Mouse (Mus musculus) forebrain, embryonic 16.5 days (tissue): ENCODE results near the gene 1700016K19Rik. TPM values are rescaled to one million over a fixed set of nuclear protein-coding genes. Genes with fewer than 3 reads are reported as not detected.

Source experiments
- ATAC-seq: fragments of 200-750 bp; cut with Nextera tagmentation; 2 replicates; pipeline ENCODE4 v1.8.0; 2017; ENCODE audit warnings: mild to moderate bottlenecking, moderate library complexity
- H3K27ac ChIP-seq: fragments of 300-500 bp; sonication (generic); 2 replicates; pipeline ENCODE4 v1.5.1; 2014; ENCODE audit warnings: low read length, control low read depth
- H3K27me3 ChIP-seq: fragments of 300-500 bp; sonication (generic); replicated peaks from 2 replicates; pipeline ENCODE4 v1.6.1; 2014; ENCODE audit warnings: low read length; ENCODE audit not compliant: control insufficient read depth, insufficient read depth
- H3K36me3 ChIP-seq: fragments of 300-500 bp; sonication (generic); 2 replicates; pipeline ENCODE4 v1.6.1; 2014; ENCODE audit not compliant: control insufficient read depth, insufficient read depth
- H3K4me1 ChIP-seq: fragments of 300-500 bp; sonication (generic); replicated peaks from 2 replicates; pipeline ENCODE4 v1.6.1; 2014; ENCODE audit warnings: low read length; ENCODE audit not compliant: control insufficient read depth, insufficient read depth
- H3K4me2 ChIP-seq: fragments of 300-500 bp; sonication (generic); 2 replicates; pipeline ENCODE4 v1.6.1; 2014; ENCODE audit warnings: mild to moderate bottlenecking, low read length, control low read depth
- H3K4me3 ChIP-seq: fragments of 300-500 bp; sonication (generic); replicated peaks from 2 replicates; pipeline ENCODE4 v1.5.1; 2014; ENCODE audit warnings: mild to moderate bottlenecking, low read length, control low read depth
- H3K9ac ChIP-seq: fragments of 300-500 bp; sonication (generic); replicated peaks from 2 replicates; pipeline ENCODE4 v1.6.1; 2014; ENCODE audit warnings: low read depth, low read length, control low read depth
- H3K9me3 ChIP-seq: fragments of 300-500 bp; sonication (generic); 2 replicates; pipeline ENCODE4 v1.6.1; 2016; ENCODE audit warnings: low read length; ENCODE audit not compliant: control insufficient read depth
- WGBS: fragments of 180-500 bp; shearing (Covaris S2); extraction: QIAGEN DNeasy Blood & Tissue Kit; methylation state at CpG from one replicate; pipeline ENCODE4 v1.1.7; 2014; 5-methylcytosine and 5-hydroxymethylcytosine counted together
- polyA plus RNA-seq: library from polyadenylated mRNA; unstranded; fragments of >200 nt; fragmentation: Nextera tagmentation; extraction: Ambion mirVana; gene quantifications from 2 replicates; pipeline ENCODE4 v1.2.1, GENCODE M21; 2015

1700016K19Rik gene
- 2.7 and 4.1 TPM in 2 replicates for polyA plus RNA-seq

- WGBS: 10% methylated on average over 36 of the region's 36 CpGs
- Histone ChIP-seq H3K27me3 (0 out of 2 replicates have a peak, but pooled peaks cover 3% of the 10 kb centered on the region), H3K27ac (no peak within 1 kb of the TSS), H3K4me3 (peak within 1 kb of the TSS; percentile 54), H3K4me2 (peak within 1 kb of the TSS; percentile 82), H3K36me3 (no peaks in the 10 kb centered on the region), H3K4me1 (no peaks in the 10 kb centered on the region), H3K9ac (peak within 1 kb of the TSS; percentile 47), H3K9me3 (no peaks in the 10 kb centered on the region)
- peak; percentile 84 for ATAC-seq
These were observed at the start of gene 1700016K19Rik for GRCm38 (mm10) chr11:75999440-76000155. Gene 1700016K19Rik, plus strand, starts transcription at chr11:75999912.

DNA sequence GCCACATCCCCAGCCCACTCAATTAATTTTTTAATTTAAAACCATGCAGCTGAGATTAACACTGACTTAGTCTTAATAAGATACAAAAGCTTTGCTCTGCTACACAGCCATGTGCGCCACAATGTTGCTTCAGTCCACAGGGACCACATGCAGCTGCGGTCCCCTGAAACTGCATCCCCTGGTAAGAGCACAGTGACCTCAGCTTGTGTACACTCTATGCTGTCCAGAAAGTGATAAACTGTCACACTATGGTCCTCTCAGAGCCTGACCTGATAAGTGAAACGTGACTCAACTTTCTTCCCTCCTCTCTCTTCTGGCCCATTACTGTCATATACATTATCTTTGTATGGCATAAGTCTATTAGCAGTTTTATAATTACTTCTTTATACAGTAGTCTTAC is 49.3 kb upstream of the 1700016K19Rik start:
- WGBS: 89% methylated on average over 3 of the region's 3 CpGs
- Histone ChIP-seq H3K9ac (no peak overlapping the region), H3K27ac (no peak overlapping the region), H3K4me3 (no peak overlapping the region), H3K4me2 (no peak overlapping the region), H3K9me3 (no peaks in the 10 kb centered on the region), H3K27me3 (no peaks in the 10 kb centered on the region), H3K36me3 (no peaks in the 10 kb centered on the region), H3K4me1 (peaks cover 5% of the 10 kb centered on the region)
- no peak for ATAC-seq

DNA sequence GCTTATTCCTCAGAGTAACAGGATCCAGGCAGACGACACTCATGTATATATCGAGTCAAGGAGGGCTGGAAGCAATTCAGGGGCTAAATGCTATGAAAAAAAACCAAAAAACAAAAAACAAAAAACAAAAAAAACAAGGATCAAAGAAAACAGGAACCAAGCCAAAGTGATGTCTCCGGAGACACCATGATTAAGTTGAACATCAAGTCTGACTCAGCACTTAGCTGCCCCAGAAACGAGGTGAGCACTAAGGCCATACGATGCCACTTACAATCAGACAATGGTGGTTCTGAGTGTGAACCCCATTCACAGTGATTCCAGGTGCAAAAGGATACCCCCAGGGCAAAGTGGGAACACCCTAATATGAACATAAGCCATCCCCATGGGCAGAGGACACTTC is 47.8 kb upstream of the 1700016K19Rik start:
- H3K4me3 ChIP-seq: no peak overlapping the region
- no peaks in the 10 kb centered on the region for H3K9me3 ChIP-seq
- H3K36me3 ChIP-seq: no peaks in the 10 kb centered on the region
- H3K4me2 ChIP-seq: no peak overlapping the region
- no peak for ATAC-seq
- H3K27me3 ChIP-seq: no peaks in the 10 kb centered on the region
- H3K4me1 ChIP-seq: no peaks in the 10 kb centered on the region
- H3K27ac ChIP-seq: no peak overlapping the region
- no peak overlapping the region for H3K9ac ChIP-seq
- 79% methylated on average over 5 of the region's 5 CpGs for WGBS

DNA sequence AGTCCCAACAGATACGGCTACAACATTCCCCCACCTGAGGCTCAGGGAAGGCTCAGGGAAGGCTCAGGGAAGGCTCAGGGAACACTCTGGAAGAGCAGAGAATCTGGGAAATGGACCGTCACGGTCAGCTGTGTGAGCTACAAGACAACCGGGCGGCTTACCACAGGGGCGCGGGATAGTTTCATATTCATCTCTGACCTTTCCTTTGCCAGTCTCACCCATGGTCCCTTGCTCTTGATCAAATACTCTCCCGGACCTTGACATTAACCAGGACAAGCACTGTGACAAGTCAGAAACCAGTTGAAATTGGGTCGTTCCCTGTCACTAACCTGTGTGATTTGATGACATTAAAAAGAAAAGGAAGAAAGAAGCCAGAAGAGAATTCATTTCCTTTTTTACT is 44.8 kb upstream of the 1700016K19Rik start:
- no peak for ATAC-seq
- Histone ChIP-seq H3K27me3 (no peaks in the 10 kb centered on the region), H3K9me3 (no peaks in the 10 kb centered on the region), H3K27ac (no peak overlapping the region), H3K4me3 (no peak overlapping the region), H3K9ac (no peak overlapping the region), H3K36me3 (no peaks in the 10 kb centered on the region), H3K4me2 (no peak overlapping the region), H3K4me1 (no peaks in the 10 kb centered on the region)
- WGBS: 93% methylated on average over 9 of the region's 9 CpGs

DNA sequence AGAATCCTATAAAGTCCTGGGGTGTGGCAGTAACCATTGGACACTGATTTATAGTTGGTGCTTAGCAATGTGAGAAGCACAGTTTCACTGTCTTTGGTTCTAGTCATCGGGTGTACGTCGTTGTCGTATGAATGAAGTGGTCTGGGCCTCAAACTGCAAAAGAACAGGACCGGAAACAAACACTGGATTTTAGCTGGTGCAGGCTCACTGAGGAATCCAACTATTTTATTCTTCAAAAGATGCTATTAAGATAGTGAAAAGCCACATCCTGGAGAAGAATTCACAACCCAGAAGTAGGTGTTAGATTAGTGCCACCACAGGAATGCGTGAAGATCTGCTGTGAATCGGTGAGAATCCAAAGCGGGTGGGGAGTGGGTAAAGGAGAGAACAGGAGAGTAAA is 43.1 kb upstream of the 1700016K19Rik start:
- Histone ChIP-seq H3K4me3 (no peak overlapping the region), H3K9ac (no peak overlapping the region)
- 84% methylated on average over 8 of the region's 8 CpGs for WGBS

DNA sequence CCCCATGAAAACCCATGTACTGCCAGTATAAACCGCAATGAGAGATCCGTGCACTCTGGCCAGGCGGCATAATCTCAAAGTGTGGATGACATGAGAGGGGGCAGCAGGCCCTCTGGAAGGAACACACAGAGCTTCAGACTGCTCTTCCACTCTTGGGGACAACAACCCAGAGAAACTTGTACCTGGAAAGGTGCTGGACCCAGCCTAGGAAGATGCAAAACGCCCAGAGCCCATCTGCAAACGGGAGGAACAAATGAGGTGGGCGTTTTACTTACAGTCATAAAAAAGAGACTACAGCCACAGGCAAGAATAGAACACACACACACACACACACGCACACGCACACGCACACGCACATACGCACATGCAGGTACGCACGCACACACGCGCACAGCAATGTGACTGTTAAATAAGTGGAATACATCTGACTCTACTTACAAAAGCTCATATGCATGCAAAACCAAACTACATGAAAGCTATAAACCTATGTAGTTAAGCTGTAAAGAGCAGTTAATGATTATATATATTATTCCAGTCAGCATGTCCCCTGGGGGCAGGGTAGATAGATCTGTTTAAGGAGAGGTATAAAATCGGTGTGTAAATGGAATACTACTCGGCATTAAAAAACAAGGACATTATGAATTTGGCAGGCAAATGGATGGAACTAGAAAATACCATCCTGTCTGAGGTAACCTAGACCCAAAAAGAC is 42.4 kb upstream of the 1700016K19Rik start:
- no peak overlapping the region for H3K27ac ChIP-seq

More for the DNA sequence above, 43.1 kb upstream of the 1700016K19Rik start:
- no peak for ATAC-seq
- Histone ChIP-seq H3K4me2 (no peak overlapping the region), H3K27ac (no peak overlapping the region), H3K36me3 (no peaks in the 10 kb centered on the region), H3K4me1 (no peaks in the 10 kb centered on the region), H3K9me3 (no peaks in the 10 kb centered on the region), H3K27me3 (no peaks in the 10 kb centered on the region)

DNA sequence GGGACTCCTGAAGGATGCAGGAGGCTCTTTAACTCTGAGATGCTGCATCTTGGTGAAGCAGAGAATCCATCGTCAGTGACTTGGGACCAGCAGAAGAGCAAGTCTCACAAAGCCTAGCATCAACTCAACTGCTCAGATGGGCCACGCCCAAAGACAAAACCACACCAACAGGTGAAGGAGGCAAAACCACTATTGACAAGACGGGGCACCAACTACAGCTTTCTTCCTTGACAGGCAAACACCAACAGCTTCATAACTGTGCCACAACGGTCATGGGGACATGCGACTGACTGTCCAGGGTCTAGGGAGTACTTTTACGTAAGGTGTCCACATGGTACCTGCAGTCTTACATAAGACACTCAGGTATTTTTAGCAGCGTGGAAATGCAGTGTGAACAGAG is 37.9 kb upstream of the 1700016K19Rik start:
- ATAC-seq: no peak

More for the DNA sequence above, 42.4 kb upstream of the 1700016K19Rik start:
- no peak for ATAC-seq
- no peaks in the 10 kb centered on the region for H3K36me3 ChIP-seq
- WGBS: 93% methylated on average over 17 of the region's 17 CpGs
- H3K4me3 ChIP-seq: no peak overlapping the region
- no peak overlapping the region for H3K4me2 ChIP-seq
- H3K27me3 ChIP-seq: no peaks in the 10 kb centered on the region
- H3K9ac ChIP-seq: no peak overlapping the region
- no peaks in the 10 kb centered on the region for H3K4me1 ChIP-seq
- no peaks in the 10 kb centered on the region for H3K9me3 ChIP-seq

DNA sequence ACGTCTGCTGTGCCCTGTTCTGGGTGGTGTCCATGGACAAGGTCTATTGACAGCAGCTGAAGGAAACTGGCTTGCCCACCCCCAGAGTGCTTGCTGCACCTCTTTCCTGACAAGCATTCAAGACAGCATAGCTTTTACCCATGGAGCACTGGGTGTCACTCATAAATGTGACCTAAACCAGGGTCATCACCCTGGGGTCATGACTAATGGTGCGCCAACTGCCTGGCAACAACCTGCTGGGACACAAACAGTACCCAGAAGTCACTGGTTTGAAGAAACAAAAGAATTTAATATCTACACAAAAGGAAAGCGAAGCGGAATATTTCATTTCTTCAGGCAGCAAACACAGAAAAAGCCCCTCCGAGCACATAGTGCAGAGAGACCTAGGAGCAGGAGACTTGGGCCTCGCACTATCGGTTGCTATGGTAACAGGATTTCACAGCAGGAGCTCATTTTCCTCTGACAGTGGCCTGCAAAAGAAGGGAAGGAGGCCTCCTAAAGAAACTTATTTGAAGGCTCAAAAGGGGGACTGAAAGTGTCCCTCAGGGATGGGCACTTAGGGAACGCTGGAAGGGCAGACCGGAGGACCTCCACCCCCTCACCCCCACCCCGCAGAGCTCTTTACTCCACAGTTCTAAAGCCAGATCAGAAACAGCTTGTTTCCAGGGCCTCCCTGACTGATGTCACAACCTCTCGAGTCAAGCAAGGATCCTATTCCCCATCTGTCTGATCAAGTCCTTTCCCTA is 35.8 kb upstream of the 1700016K19Rik start:
- Histone ChIP-seq H3K27ac (no peak overlapping the region), H3K4me1 (peaks cover 34% of the 10 kb centered on the region), H3K27me3 (0 out of 2 replicates have a peak, but pooled peaks cover 4% of the 10 kb centered on the region), H3K4me3 (no peak overlapping the region), H3K9ac (no peak overlapping the region), H3K36me3 (no peaks in the 10 kb centered on the region), H3K4me2 (0 out of 2 replicates have a peak overlapping the region, but pooled peaks have one; percentile 5), H3K9me3 (no peaks in the 10 kb centered on the region)
- ATAC-seq: peak; percentile 39; the same call in 1 of the 2 replicates
- 12% methylated on average over 11 of the region's 11 CpGs for WGBS

More for the DNA sequence above, 37.9 kb upstream of the 1700016K19Rik start:
- Histone ChIP-seq H3K4me3 (no peak overlapping the region), H3K9ac (no peak overlapping the region), H3K9me3 (no peaks in the 10 kb centered on the region), H3K27me3 (0 out of 2 replicates have a peak, but pooled peaks cover 4% of the 10 kb centered on the region), H3K4me1 (peaks cover 28% of the 10 kb centered on the region), H3K4me2 (no peak overlapping the region), H3K36me3 (no peaks in the 10 kb centered on the region), H3K27ac (no peak overlapping the region)
- WGBS: 89% methylated on average over 7 of the region's 7 CpGs

DNA sequence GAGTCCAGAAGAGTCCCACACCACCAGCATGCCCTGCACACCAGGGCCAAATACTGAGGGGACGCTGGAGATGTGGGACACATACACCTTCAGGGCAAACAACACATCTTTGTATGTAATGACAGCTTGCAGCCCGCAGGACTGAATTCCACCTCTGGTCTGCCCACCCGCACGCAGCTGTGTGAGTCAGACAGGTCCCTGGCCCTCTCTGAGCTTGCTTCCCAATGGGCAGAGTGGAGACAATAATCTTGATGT is 35.3 kb upstream of the 1700016K19Rik start:
- Histone ChIP-seq H3K9me3 (no peaks in the 10 kb centered on the region), H3K27ac (no peak overlapping the region), H3K4me3 (no peak overlapping the region), H3K4me1 (peaks cover 34% of the 10 kb centered on the region), H3K36me3 (no peaks in the 10 kb centered on the region), H3K4me2 (no peak overlapping the region), H3K9ac (no peak overlapping the region), H3K27me3 (0 out of 2 replicates have a peak, but pooled peaks cover 4% of the 10 kb centered on the region)
- no peak for ATAC-seq
- 29% methylated on average over 4 of the region's 4 CpGs for WGBS
